Mouse (Mus musculus): ENCODE results near the gene Rc3h2.

DNA sequence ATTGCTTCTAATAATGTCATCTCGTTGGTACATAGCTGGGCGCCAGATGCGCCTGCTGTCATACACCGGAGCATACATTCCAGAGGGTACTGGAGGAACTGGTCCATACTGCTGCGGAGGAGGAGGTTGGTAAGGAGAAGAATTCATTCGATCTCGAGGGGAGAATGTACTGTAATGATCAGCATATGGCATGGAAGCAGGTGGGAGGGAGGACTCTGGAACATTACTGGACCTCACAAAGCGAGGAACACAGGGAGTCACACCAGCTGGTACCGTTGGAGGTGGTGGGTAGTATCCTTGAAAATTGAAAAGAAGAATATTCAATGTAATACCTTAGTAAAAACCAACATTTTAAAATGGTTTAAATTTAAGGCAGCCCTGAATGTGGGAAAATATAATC lies 39.8 kb downstream of the Rc3h2 start:
- TF ChIP-seq CTCF (IDR thresholded peaks at IDR 0.05; ENCODE audit: borderline replicate concordance, insufficient read depth, low read length) (no peak), POLR2A (IDR thresholded peaks at IDR 0.05; ENCODE audit: low read depth, low read length) (no peak)
